Mouse (Mus musculus) MEL (cell line): Measurements from ENCODE around the gene Actg1. TPM values are rescaled to one million over a fixed set of nuclear protein-coding genes. Genes with fewer than 3 reads are reported as not detected.

Experiments used
- DNase-seq: peaks from one replicate; pipeline ENCODE4 v3.0.0; 2011; ENCODE audit warnings: low read depth, low spot score
- H3K27ac ChIP-seq: 2 replicates; pipeline ENCODE4 v1.5.1; 2012; ENCODE audit warnings: low read depth, mild to moderate bottlenecking, control low read depth, low read length, moderate library complexity; ENCODE audit not compliant: control insufficient read depth
- H3K27me3 ChIP-seq, 2 experiments: fragments of 150-350 bp in 1 of 2; sonication (generic) in 1 of 2; 2 replicates each; pipeline ENCODE4 v1.6.1; 2012; ENCODE audit warnings: low read length in 2 of 2, mild to moderate bottlenecking in 2 of 2, improper control_type of control experiment in 1 of 2, moderate library complexity in 1 of 2; ENCODE audit not compliant: insufficient read depth in 2 of 2, control insufficient read depth in 1 of 2
- H3K36me3 ChIP-seq, 2 experiments: 2 replicates each; pipeline ENCODE4 v1.6.1; 2012 to 2014; ENCODE audit warnings: low read length in 2 of 2, improper control_type of control experiment in 1 of 2, inconsistent platforms in 1 of 2, mild to moderate bottlenecking in 1 of 2; ENCODE audit not compliant: insufficient read depth in 2 of 2, control insufficient read depth in 1 of 2
- H3K4me1 ChIP-seq, 2 experiments: fragments of 150-350 bp in 1 of 2; sonication (generic) in 1 of 2; 2 replicates each; pipeline ENCODE4 v1.6.1; 2012; ENCODE audit warnings: low read length in 2 of 2, improper control_type of control experiment in 1 of 2, mild to moderate bottlenecking in 1 of 2; ENCODE audit not compliant: insufficient read depth in 2 of 2, control insufficient read depth in 1 of 2
- H3K4me3 ChIP-seq, 2 experiments: fragments of 150-350 bp in 1 of 2; sonication (generic) in 1 of 2; 2 replicates each; pipeline ENCODE4 v1.5.1; 2012; ENCODE audit warnings: low read depth in 2 of 2, low read length in 2 of 2, mild to moderate bottlenecking in 2 of 2, moderate library complexity in 2 of 2, control low read depth in 1 of 2, improper control_type of control experiment in 1 of 2; ENCODE audit not compliant: control insufficient read depth in 1 of 2, insufficient read depth in 1 of 2
- H3K79me2 ChIP-seq: 2 replicates; pipeline ENCODE4 v1.6.1; 2012; ENCODE audit warnings: mild to moderate bottlenecking, low read length, moderate library complexity; ENCODE audit not compliant: control insufficient read depth, poor library complexity, insufficient read depth
- H3K9ac ChIP-seq: 2 replicates; pipeline ENCODE4 v1.6.1; 2012; ENCODE audit warnings: low read depth, mild to moderate bottlenecking, control low read depth, low read length, moderate library complexity; ENCODE audit not compliant: control insufficient read depth, poor library complexity, severe bottlenecking
- H3K9me3 ChIP-seq: fragments of 150-350 bp; sonication (generic); replicated peaks from 2 replicates; pipeline ENCODE4 v1.6.1; 2012; ENCODE audit warnings: mild to moderate bottlenecking, low read length, improper control_type of control experiment, moderate library complexity; ENCODE audit not compliant: insufficient read depth
- BHLHE40 ChIP-seq: IDR thresholded peaks from 2 replicates; pipeline ENCODE4 v1.6.1; 2012; ENCODE audit warnings: low read depth, mild to moderate bottlenecking, inconsistent platforms, low read length, improper control_type of control experiment, borderline replicate concordance
- CHD1 ChIP-seq: IDR thresholded peaks from 2 replicates; pipeline ENCODE4 v1.6.1; 2012; ENCODE audit warnings: low read depth, mild to moderate bottlenecking, inconsistent platforms, low read length, improper control_type of control experiment
- CHD2 ChIP-seq: IDR thresholded peaks from 2 replicates; pipeline ENCODE4 v1.6.1; 2011; ENCODE audit warnings: low read length, improper control_type of control experiment
- CTCF ChIP-seq, 3 experiments: IDR thresholded peaks in 2 of 3; conservative IDR thresholded peaks in 1 of 3; 2 replicates each; pipeline ENCODE4 v1.5.1; 2011 to 2012; ENCODE audit warnings: low read length in 3 of 3, low read depth in 2 of 3, mild to moderate bottlenecking in 2 of 3, improper control_type of control experiment in 1 of 3, inconsistent platforms in 1 of 3, mixed read lengths in 1 of 3, moderate library complexity in 1 of 3; ENCODE audit not compliant: control insufficient read depth in 1 of 3, insufficient read depth in 1 of 3, poor library complexity in 1 of 3, severe bottlenecking in 1 of 3
- ELF1 ChIP-seq: IDR thresholded peaks from 2 replicates; pipeline ENCODE4 v1.6.1; 2014; ENCODE audit warnings: low read depth, mild to moderate bottlenecking, inconsistent platforms, low read length, improper control_type of control experiment, moderate library complexity
- EP300 ChIP-seq, 2 experiments: IDR thresholded peaks; 2 replicates each; pipeline ENCODE4 v1.6.1; 2011; ENCODE audit warnings: improper control_type of control experiment in 2 of 2, low read length in 2 of 2, low read depth in 1 of 2, mild to moderate bottlenecking in 1 of 2
- GABPA ChIP-seq: IDR thresholded peaks from 2 replicates; pipeline ENCODE4 v1.6.1; 2012; ENCODE audit warnings: low read depth, mild to moderate bottlenecking, inconsistent platforms, low read length, improper control_type of control experiment, moderate library complexity
- GATA1 ChIP-seq: IDR thresholded peaks from 2 replicates; pipeline ENCODE4 v1.6.1; 2011; ENCODE audit warnings: low read depth, low read length, improper control_type of control experiment
- HCFC1 ChIP-seq: IDR thresholded peaks from 2 replicates; pipeline ENCODE4 v1.6.1; 2012; ENCODE audit warnings: low read depth, mild to moderate bottlenecking, inconsistent platforms, low read length, improper control_type of control experiment, moderate library complexity
- JUND ChIP-seq: IDR thresholded peaks from 2 replicates; pipeline ENCODE4 v1.6.1; 2011; ENCODE audit warnings: low read depth, mild to moderate bottlenecking, improper control_type of control experiment, low read length
- KAT2A ChIP-seq: conservative IDR thresholded peaks from 2 replicates; pipeline ENCODE4 v1.6.1; 2012; ENCODE audit warnings: low read depth, low read length, improper control_type of control experiment, inconsistent platforms
- MAFK ChIP-seq: IDR thresholded peaks from 2 replicates; pipeline ENCODE4 v1.6.1; 2011; ENCODE audit warnings: low read depth, mild to moderate bottlenecking, low read length, improper control_type of control experiment, borderline replicate concordance
- MAX ChIP-seq: IDR thresholded peaks from 2 replicates; pipeline ENCODE4 v1.6.1; 2011; ENCODE audit warnings: low read length, improper control_type of control experiment
- MAZ ChIP-seq: IDR thresholded peaks from 2 replicates; pipeline ENCODE4 v1.6.1; 2012; ENCODE audit warnings: low read depth, mild to moderate bottlenecking, inconsistent platforms, low read length, improper control_type of control experiment
- MYB ChIP-seq: IDR thresholded peaks from 2 replicates; pipeline ENCODE4 v1.6.1; 2011; ENCODE audit warnings: mild to moderate bottlenecking, low read depth, low read length, improper control_type of control experiment
- MYC ChIP-seq: IDR thresholded peaks from 2 replicates; pipeline ENCODE4 v1.6.1; 2011; ENCODE audit warnings: low read depth, mild to moderate bottlenecking, low read length, improper control_type of control experiment, moderate library complexity
- NELFE ChIP-seq: IDR thresholded peaks from 2 replicates; pipeline ENCODE4 v1.6.1; 2011; ENCODE audit warnings: low read depth, low read length, improper control_type of control experiment
- NRF1 ChIP-seq: IDR thresholded peaks from 2 replicates; pipeline ENCODE4 v1.6.1; 2014; ENCODE audit warnings: low read depth, mild to moderate bottlenecking, inconsistent platforms, low read length, improper control_type of control experiment, moderate library complexity; ENCODE audit not compliant: poor library complexity, insufficient read depth, severe bottlenecking
- RAD21 ChIP-seq: IDR thresholded peaks from 2 replicates; pipeline ENCODE4 v1.6.1; 2011; ENCODE audit warnings: mild to moderate bottlenecking, low read depth, low read length, improper control_type of control experiment
- RCOR1 ChIP-seq: IDR thresholded peaks from 2 replicates; pipeline ENCODE4 v1.6.1; 2012; ENCODE audit warnings: low read depth, mild to moderate bottlenecking, inconsistent platforms, low read length, improper control_type of control experiment
- SIN3A ChIP-seq: IDR thresholded peaks from 2 replicates; pipeline ENCODE4 v1.6.1; 2012; ENCODE audit warnings: low read length, improper control_type of control experiment, inconsistent platforms
- SMC3 ChIP-seq: IDR thresholded peaks from 2 replicates; pipeline ENCODE4 v1.6.1; 2011; ENCODE audit warnings: low read depth, low read length, improper control_type of control experiment
- TBP ChIP-seq: IDR thresholded peaks from 2 replicates; pipeline ENCODE4 v1.8.0; 2011; ENCODE audit warnings: low read depth, low read length, improper control_type of control experiment
- TCF12 ChIP-seq: IDR thresholded peaks from 2 replicates; pipeline ENCODE4 v1.6.1; 2014; ENCODE audit warnings: low read depth, mild to moderate bottlenecking, inconsistent platforms, low read length, improper control_type of control experiment, moderate library complexity
- USF2 ChIP-seq, 2 experiments: IDR thresholded peaks; 2 replicates each; pipeline ENCODE4 v1.6.1; 2011 to 2012; ENCODE audit warnings: improper control_type of control experiment in 2 of 2, low read length in 2 of 2, borderline replicate concordance in 1 of 2, inconsistent platforms in 1 of 2, low read depth in 1 of 2, mild to moderate bottlenecking in 1 of 2; ENCODE audit not compliant: insufficient read depth in 1 of 2
- ZC3H11A ChIP-seq: IDR thresholded peaks from 2 replicates; pipeline ENCODE4 v1.6.1; 2012; ENCODE audit warnings: low read depth, mild to moderate bottlenecking, inconsistent platforms, low read length, improper control_type of control experiment
- ZKSCAN1 ChIP-seq: IDR thresholded peaks from 2 replicates; pipeline ENCODE4 v1.6.1; 2012; ENCODE audit warnings: low read depth, mild to moderate bottlenecking, inconsistent platforms, low read length, improper control_type of control experiment, moderate library complexity
- ZMIZ1 ChIP-seq: IDR thresholded peaks from 2 replicates; pipeline ENCODE4 v1.6.1; 2012; ENCODE audit warnings: low read depth, mild to moderate bottlenecking, inconsistent platforms, low read length, improper control_type of control experiment, moderate library complexity
- ZNF384 ChIP-seq: IDR thresholded peaks from 2 replicates; pipeline ENCODE4 v1.6.1; 2012; ENCODE audit warnings: low read depth, mild to moderate bottlenecking, inconsistent platforms, low read length, improper control_type of control experiment
- polyA plus RNA-seq, 2 experiments: library from polyadenylated mRNA; stranded (reverse) in 1 of 2; unstranded in 1 of 2; fragments of >175 nt in 1 of 2; fragments of >200 nt in 1 of 2; gene quantifications; 2 replicates each; pipeline versions ENCODE4 v1.2.1 to v1.2.4; 2012; ENCODE audit warnings: low replicate concordance in 2 of 2, low read depth in 1 of 2; ENCODE audit not compliant: insufficient read length in 2 of 2, insufficient read depth in 1 of 2, missing spikeins in 1 of 2
- total RNA-seq: library from RNA; depleted of rRNA; stranded (reverse); fragments of 300-350 nt; gene quantifications from 2 replicates; pipeline ENCODE4 v1.2.3, GENCODE M21; 2012

Actg1 gene
- total and polyA plus RNA-seq, 3 experiments = 899 to 1,784 (median 1,328) TPM

DNA sequence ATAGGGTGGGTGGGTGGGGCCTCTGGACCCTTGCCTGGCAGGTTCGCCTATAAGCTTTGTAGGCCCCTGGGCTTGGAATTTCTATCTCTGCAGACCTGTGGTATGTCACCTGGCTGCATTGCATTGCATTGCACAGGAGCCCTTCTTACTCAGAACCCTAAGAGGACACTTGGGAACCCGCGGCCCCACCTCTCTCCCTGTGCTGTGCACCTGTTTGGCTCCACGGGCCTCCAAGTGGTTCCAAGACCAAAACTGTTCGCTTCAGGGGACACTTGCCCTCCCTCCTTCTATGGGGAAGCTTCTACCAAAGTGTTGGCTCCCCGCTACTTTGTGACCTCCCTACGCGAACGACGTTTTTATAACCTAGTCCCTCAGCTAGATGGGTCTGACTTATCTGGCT is 36.8 kb downstream of the Actg1 start:
- Histone ChIP-seq H3K27me3 (no peaks in the 10 kb centered on the region), H3K27ac (no peak overlapping the region), H3K4me1 (peaks cover 0 to 14% of the 10 kb centered on the region in 2 experiments; a peak in 2 of 4 replicates), H3K36me3 (peaks cover 0 to 6% of the 10 kb centered on the region in 2 experiments; a peak in 2 of 4 replicates), H3K9me3 (no peaks in the 10 kb centered on the region), H3K79me2 (peaks cover 2% of the 10 kb centered on the region; the same call in 1 of the 2 replicates), H3K4me3 (peak overlapping the region in 1 of 2 experiments; percentile 59; a peak in 1 of 4 replicates), H3K9ac (peak overlapping the region; percentile 79)
- DNase-seq = no peak
- TF ChIP-seq ELF1 (no peak), BHLHE40 (no peak), CHD1 (no peak), TCF12 (no peak), KAT2A (no peak), ZNF384 (no peak), ZKSCAN1 (no peak), CHD2 (no peak), MAFK (no peak), SIN3A (no peak)

DNA sequence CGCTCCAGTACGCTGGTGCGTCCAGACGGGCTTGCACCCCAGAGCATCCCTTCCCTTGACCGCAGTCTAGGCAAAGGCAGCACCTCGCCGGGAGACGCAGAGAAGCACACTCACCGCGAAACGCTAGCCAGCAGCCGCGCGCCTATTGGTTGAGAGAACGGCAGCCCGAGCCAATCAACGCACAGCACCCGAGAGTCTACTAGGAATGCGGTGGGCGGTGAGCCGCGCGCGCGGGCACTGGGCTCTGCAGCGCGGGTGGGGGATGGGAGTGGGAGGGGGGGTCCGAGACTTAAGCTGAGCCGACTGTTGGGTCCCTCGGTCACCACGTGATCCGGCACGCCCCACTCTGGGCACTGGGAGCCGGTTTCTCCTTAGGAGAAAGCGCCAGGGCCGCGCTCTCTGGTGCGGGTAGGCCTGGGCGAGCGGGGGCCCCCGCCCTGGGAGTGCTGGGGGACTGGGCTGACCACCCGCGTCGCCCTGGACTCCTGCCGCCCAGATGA is 37.5 kb downstream of the Actg1 start:
- peak; percentile 96 for DNase-seq
- Histone ChIP-seq H3K4me3 (peak overlapping the region; percentile 59 to 65), H3K36me3 (peaks cover 0 to 6% of the 10 kb centered on the region in 2 experiments; a peak in 2 of 4 replicates), H3K4me1 (peaks cover 0 to 18% of the 10 kb centered on the region in 2 experiments; a peak in 2 of 4 replicates), H3K27ac (peak overlapping the region; percentile 11; the same call in 1 of the 2 replicates), H3K9ac (peak overlapping the region; percentile 79), H3K27me3 (no peaks in the 10 kb centered on the region), H3K79me2 (no peaks in the 10 kb centered on the region), H3K9me3 (no peaks in the 10 kb centered on the region)
- no peak; the same call in 1 of the 2 replicates for TF ChIP-seq SMC3
- no peak for TF ChIP-seq GABPA
- no peak for TF ChIP-seq CTCF (IDR thresholded peaks at IDR 0.05 in 2 of 3, conservative IDR thresholded peaks at IDR 0.05 in 1 of 3; ENCODE audit: control insufficient read depth in 1 of 3, insufficient read depth in 1 of 3, low read depth in 2 of 3, low read length in 3 of 3, poor library complexity in 1 of 3, severe bottlenecking in 1 of 3)
- peak; percentile 72 for TF ChIP-seq MAX
- TF ChIP-seq MYC = no peak
- TF ChIP-seq NELFE = peak; percentile 66
- peak; percentile 95 for TF ChIP-seq MAZ
- no peak; the same call in 1 of the 2 replicates for TF ChIP-seq TBP
- peak; percentile 68 for TF ChIP-seq CHD2
- 0 out of 2 replicates have a peak, but pooled peaks have one; percentile 20 for TF ChIP-seq RCOR1
- TF ChIP-seq NRF1 = 0 out of 2 replicates have a peak, but pooled peaks have one; percentile 40
- no peak for TF ChIP-seq GATA1
- TF ChIP-seq RAD21 = no peak
- 0 out of 4 replicates have a peak, but pooled peaks of 1 of the 2 experiments have one; percentile 24 for TF ChIP-seq USF2 (IDR thresholded peaks at IDR 0.05; ENCODE audit: borderline replicate concordance in 1 of 2, insufficient read depth in 1 of 2, low read depth in 1 of 2, low read length in 2 of 2)
- TF ChIP-seq ZC3H11A = no peak
- TF ChIP-seq SIN3A = peak; percentile 62
- TF ChIP-seq ZNF384 = no peak
- no peak for TF ChIP-seq MYB
- TF ChIP-seq ELF1 = no peak
- peak; percentile 17 to 46; a peak in 3 of 4 replicates for TF ChIP-seq EP300 (IDR thresholded peaks at IDR 0.05; ENCODE audit: low read depth in 1 of 2, low read length in 2 of 2)
- TF ChIP-seq HCFC1 = peak; percentile 46; the same call in 1 of the 2 replicates
- no peak for TF ChIP-seq TCF12
- TF ChIP-seq JUND = no peak
- peak; percentile 74; the same call in 1 of the 2 replicates for TF ChIP-seq ZMIZ1
- TF ChIP-seq CHD1 = no peak
- no peak for TF ChIP-seq MAFK
